Mouse (Mus musculus): ENCODE measurements around the gene Dicer1. TPM values are rescaled to one million over a fixed set of nuclear protein-coding genes. Genes with fewer than 3 reads are reported as not detected.
"Not testable (repeated sequence)": the region's sequence is repeated elsewhere in the genome, so short reads cannot be mapped to it uniquely, and the experiment has no call there.

The Dicer1 gene
- total RNA-seq, 1 experiment from 2014 or later, result 53.3 TPM

- no peak for DNase-seq
Measured at GRCm38 (mm10) chr12:104740841-104741787, 10.6 kb downstream of the Dicer1 start.

GRCm38 (mm10) chr12:104738931-104739330 lies 12.8 kb downstream of the Dicer1 start:
- no peak for DNase-seq

GRCm38 (mm10) chr12:104738446-104738845 lies 13.3 kb downstream of the Dicer1 start:
- no peak for DNase-seq

GRCm38 (mm10) chr12:104737666-104738065 lies 14.1 kb downstream of the Dicer1 start:
- no peak for DNase-seq

- DNase-seq, result peak; percentile 34
Measured at GRCm38 (mm10) chr12:104735993-104736395, 15.8 kb downstream of the Dicer1 start.

- no peak for DNase-seq
Measured at GRCm38 (mm10) chr12:104733165-104733564, 18.6 kb downstream of the Dicer1 start.

- no peak for DNase-seq
Measured at GRCm38 (mm10) chr12:104731782-104732181, 20.0 kb downstream of the Dicer1 start.

- DNase-seq, result not testable (repeated sequence)
Measured at GRCm38 (mm10) chr12:104726436-104726835, 25.3 kb downstream of the Dicer1 start.

- DNase-seq, result no peak
Measured at GRCm38 (mm10) chr12:104722056-104722455, 29.7 kb downstream of the Dicer1 start.

GRCm38 (mm10) chr12:104721011-104721410 lies 30.7 kb downstream of the Dicer1 start:
- DNase-seq, result no peak

GRCm38 (mm10) chr12:104718956-104719355 lies 32.8 kb downstream of the Dicer1 start:
- peak; percentile 35 for DNase-seq

- no peak for DNase-seq
Measured at GRCm38 (mm10) chr12:104716409-104716808, 35.3 kb downstream of the Dicer1 start.

- no peak for DNase-seq
Measured at GRCm38 (mm10) chr12:104715453-104715852, 36.3 kb downstream of the Dicer1 start.

- no peak for DNase-seq
Measured at GRCm38 (mm10) chr12:104700266-104700665, 51.5 kb downstream of the Dicer1 start.

- peak; percentile 76 for DNase-seq
Measured at GRCm38 (mm10) chr12:104699753-104700152, 52.0 kb downstream of the Dicer1 start.

- DNase-seq, result no peak
Measured at GRCm38 (mm10) chr12:104695514-104695913, 56.2 kb downstream of the Dicer1 start.

GRCm38 (mm10) chr12:104692864-104693263 lies 58.9 kb downstream of the Dicer1 start:
- no peak for DNase-seq

- no peak for DNase-seq
Measured at GRCm38 (mm10) chr12:104690412-104690811, 61.3 kb downstream of the Dicer1 start.

GRCm38 (mm10) chr12:104688870-104689269 lies 62.9 kb downstream of the Dicer1 start:
- no peak for DNase-seq

GRCm38 (mm10) chr12:104684411-104684931 lies 67.3 kb downstream of the Dicer1 start:
- no peak for DNase-seq

- no peak for DNase-seq
Measured at GRCm38 (mm10) chr12:104679819-104680132, 72.0 kb downstream of the Dicer1 start.

GRCm38 (mm10) chr12:104679121-104679818 lies 72.5 kb downstream of the Dicer1 start:
- DNase-seq, result no peak

GRCm38 (mm10) chr12:104678462-104678861 lies 73.3 kb downstream of the Dicer1 start:
- no peak for DNase-seq
